Mouse (Mus musculus): ENCODE data around the gene Kdsr. TPM values are rescaled to one million over a fixed set of nuclear protein-coding genes. Genes with fewer than 3 reads are reported as not detected.

The Kdsr gene
- polyA plus RNA-seq, 1 experiment from 2014 or later, result 31.8 TPM

GRCm38 (mm10) chr1:106764281-106764680, 4.8 kb upstream of the Kdsr start:
- Histone ChIP-seq H3K4me1 (ENCODE audit: insufficient read depth, low read depth, low read length) (no peaks in the 10 kb centered on the region; the same call in 1 of the 2 replicates), H3K9ac (replicated peaks; ENCODE audit: low read depth) (no peak overlapping the region), H3K36me3 (ENCODE audit: insufficient read depth, low read length) (no peaks in the 10 kb centered on the region), H3K4me3 (ENCODE audit: low read depth, low read length) (no peak overlapping the region), H3K9me3 (ENCODE audit: low read length) (no peaks in the 10 kb centered on the region), H3K4me2 (replicated peaks; ENCODE audit: low read depth, low read length) (no peak overlapping the region), H3K27me3 (replicated peaks; ENCODE audit: insufficient read depth, low read length) (no peaks in the 10 kb centered on the region), H3K27ac (ENCODE audit: low read length) (no peak overlapping the region)
- no peak for ATAC-seq
- WGBS, result 66% methylated on average over 3 of the region's 3 CpGs
- DNase-seq (ENCODE audit: low spot score), result peak; percentile 65
- TF ChIP-seq EP300 (IDR thresholded peaks at IDR 0.05), result 0 out of 2 replicates have a peak, but pooled peaks have one; percentile 30
- no peak for TF ChIP-seq CTCF (IDR thresholded peaks at IDR 0.05)

GRCm38 (mm10) chr1:106760750-106761149, 1.2 kb upstream of the Kdsr start:
- WGBS, result 55% methylated on average over 3 of the region's 3 CpGs
- no peaks in the 10 kb centered on the region for H3K27me3 ChIP-seq (replicated peaks; ENCODE audit: insufficient read depth, low read length)
- H3K4me2 ChIP-seq (replicated peaks; ENCODE audit: low read depth, low read length), result no peak overlapping the region
- TF ChIP-seq EP300 (IDR thresholded peaks at IDR 0.05) (no peak), CTCF (IDR thresholded peaks at IDR 0.05) (no peak)
- no peaks in the 10 kb centered on the region for H3K36me3 ChIP-seq (ENCODE audit: insufficient read depth, low read length)
- peaks cover 12% of the 10 kb centered on the region; the same call in 1 of the 2 replicates for H3K4me1 ChIP-seq (ENCODE audit: insufficient read depth, low read depth, low read length)
- H3K9ac ChIP-seq (replicated peaks; ENCODE audit: low read depth), result no peak overlapping the region
- ATAC-seq (no peak), DNase-seq (ENCODE audit: low spot score) (peak; percentile 60)
- H3K4me3 ChIP-seq (ENCODE audit: low read depth, low read length), result no peak overlapping the region
- no peaks in the 10 kb centered on the region for H3K9me3 ChIP-seq (ENCODE audit: low read length)
- peak overlapping the region; percentile 95 for H3K27ac ChIP-seq (ENCODE audit: low read length)

- no peak for TF ChIP-seq EP300 (IDR thresholded peaks at IDR 0.05)
- TF ChIP-seq CTCF (IDR thresholded peaks at IDR 0.05), result no peak
- no peaks in the 10 kb centered on the region for H3K9me3 ChIP-seq (ENCODE audit: low read length)
- peak; percentile 54 for ATAC-seq
- peak overlapping the region; percentile 75 for H3K4me3 ChIP-seq (ENCODE audit: low read depth, low read length)
- peak overlapping the region; percentile 96 for H3K4me2 ChIP-seq (replicated peaks; ENCODE audit: low read depth, low read length)
- peaks cover 12% of the 10 kb centered on the region; the same call in 1 of the 2 replicates for H3K4me1 ChIP-seq (ENCODE audit: insufficient read depth, low read depth, low read length)
- under 1% methylated on average over 34 of the region's 34 CpGs for WGBS
- peak overlapping the region; percentile 83 for H3K9ac ChIP-seq (replicated peaks; ENCODE audit: low read depth)
- H3K36me3 ChIP-seq (ENCODE audit: insufficient read depth, low read length), result no peaks in the 10 kb centered on the region
- no peaks in the 10 kb centered on the region for H3K27me3 ChIP-seq (replicated peaks; ENCODE audit: insufficient read depth, low read length)
- H3K27ac ChIP-seq (ENCODE audit: low read length), result peak overlapping the region; percentile 96
- DNase-seq (ENCODE audit: low spot score), result peak; percentile 69
These were observed 574 bp downstream of the Kdsr start for GRCm38 (mm10) chr1:106758734-106759571.

GRCm38 (mm10) chr1:106756633-106757032, 2.9 kb downstream of the Kdsr start:
- no peak overlapping the region for H3K4me3 ChIP-seq (ENCODE audit: low read depth, low read length)
- 63% methylated on average over 4 of the region's 4 CpGs for WGBS

GRCm38 (mm10) chr1:106752013-106752412, 7.5 kb downstream of the Kdsr start:
- WGBS, result 62% methylated on average over 5 of the region's 5 CpGs
- Histone ChIP-seq H3K27ac (ENCODE audit: low read length) (no peak overlapping the region), H3K4me3 (ENCODE audit: low read depth, low read length) (no peak overlapping the region), H3K9ac (replicated peaks; ENCODE audit: low read depth) (no peak overlapping the region), H3K4me2 (replicated peaks; ENCODE audit: low read depth, low read length) (no peak overlapping the region), H3K27me3 (replicated peaks; ENCODE audit: insufficient read depth, low read length) (no peaks in the 10 kb centered on the region), H3K4me1 (ENCODE audit: insufficient read depth, low read depth, low read length) (no peaks in the 10 kb centered on the region), H3K9me3 (ENCODE audit: low read length) (no peaks in the 10 kb centered on the region), H3K36me3 (ENCODE audit: insufficient read depth, low read length) (no peaks in the 10 kb centered on the region; the same call in none of the 2 replicates)
- ATAC-seq, result peak; percentile 55
- no peak; the same call in 1 of the 2 replicates for TF ChIP-seq EP300 (IDR thresholded peaks at IDR 0.05)
- no peak for TF ChIP-seq CTCF (IDR thresholded peaks at IDR 0.05)
- peak; percentile 68 for DNase-seq (ENCODE audit: low spot score)

More at GRCm38 (mm10) chr1:106756633-106757032, 2.9 kb downstream of the Kdsr start:
- ATAC-seq, result no peak
- H3K4me2 ChIP-seq (replicated peaks; ENCODE audit: low read depth, low read length), result no peak overlapping the region
- DNase-seq (ENCODE audit: low spot score), result no peak
- H3K27ac ChIP-seq (ENCODE audit: low read length), result no peak overlapping the region
- H3K36me3 ChIP-seq (ENCODE audit: insufficient read depth, low read length), result no peaks in the 10 kb centered on the region; the same call in 1 of the 2 replicates
- H3K27me3 ChIP-seq (replicated peaks; ENCODE audit: insufficient read depth, low read length), result no peaks in the 10 kb centered on the region
- H3K4me1 ChIP-seq (ENCODE audit: insufficient read depth, low read depth, low read length), result peaks cover 12% of the 10 kb centered on the region; the same call in 1 of the 2 replicates
- no peak overlapping the region for H3K9ac ChIP-seq (replicated peaks; ENCODE audit: low read depth)
- no peak for TF ChIP-seq CTCF (IDR thresholded peaks at IDR 0.05)
- TF ChIP-seq EP300 (IDR thresholded peaks at IDR 0.05), result no peak
- no peaks in the 10 kb centered on the region for H3K9me3 ChIP-seq (ENCODE audit: low read length)

- H3K4me3 ChIP-seq (ENCODE audit: low read depth, low read length), result no peak overlapping the region
- peaks cover 5% of the 10 kb centered on the region for H3K36me3 ChIP-seq (ENCODE audit: insufficient read depth, low read length)
- DNase-seq (ENCODE audit: low spot score) (no peak), ATAC-seq (no peak)
- no peaks in the 10 kb centered on the region for H3K9me3 ChIP-seq (ENCODE audit: low read length)
- no peak overlapping the region for H3K4me2 ChIP-seq (replicated peaks; ENCODE audit: low read depth, low read length)
- no peak overlapping the region for H3K27ac ChIP-seq (ENCODE audit: low read length)
- 92% methylated on average over 1 of the region's 1 CpGs for WGBS
- TF ChIP-seq CTCF (IDR thresholded peaks at IDR 0.05), result no peak
- TF ChIP-seq EP300 (IDR thresholded peaks at IDR 0.05), result no peak
- no peak overlapping the region for H3K9ac ChIP-seq (replicated peaks; ENCODE audit: low read depth)
- H3K27me3 ChIP-seq (replicated peaks; ENCODE audit: insufficient read depth, low read length), result no peaks in the 10 kb centered on the region
- no peaks in the 10 kb centered on the region for H3K4me1 ChIP-seq (ENCODE audit: insufficient read depth, low read depth, low read length)
These were observed 8.9 kb downstream of the Kdsr start for GRCm38 (mm10) chr1:106750656-106751055.
